In genomic region chr10:96806579-96806978, GRCm38 (mm10) we compare ENCODE assay signal across 26 mouse cellular contexts.
DNase-seq lines count a peak whose midpoint lies in the region; ATAC-seq and TF ChIP-seq lines count a peak whose summit lies in the region.
"Had no signal": no experiment of that assay in that cellular context is flagged by ENCODE, and none has a peak within 500 bp of the region (broad histone marks: within the 10 kb centered on the region; RNA-seq: fewer than 3 reads in every experiment).

No protein-coding gene starts in this region.

- ATAC-seq in lung, postnatal 0 days = peak; percentile 12; the same call in 1 of the 2 replicates
- no peak for ATAC-seq in hindbrain, embryonic 14.5 days (ENCODE audit: low FRiP score)
- ATAC-seq in CD4-positive, CD25-positive, alpha-beta regulatory T cell, adult 4 months = no peak
- ATAC-seq: forebrain, embryonic 15.5 days; hindbrain, embryonic 16.5 days; intestine, embryonic 15.5 days had no signal

- TF ChIP-seq CTCF in lung, postnatal 0 days (IDR thresholded peaks at IDR 0.05) = no peak
- TF ChIP-seq CTCF in lung, adult 2 months (IDR thresholded peaks at IDR 0.05; ENCODE audit: insufficient read depth, low read length) = no peak

- H3K4me1 ChIP-seq in lung, postnatal 0 days (ENCODE audit: insufficient read depth, low read depth, low read length) = no peaks in the 10 kb centered on the region
- no peaks in the 10 kb centered on the region for H3K4me1 ChIP-seq in lung, adult 2 months (ENCODE audit: control insufficient read depth, insufficient read depth, low read length)
- H3K4me1 ChIP-seq in hindbrain, embryonic 14.5 days (replicated peaks; ENCODE audit: control insufficient read depth, insufficient read depth, low read length) = no peaks in the 10 kb centered on the region; the same call in 1 of the 2 replicates
- H3K4me1 ChIP-seq: embryonic facial prominence, embryonic 12.5 days; embryonic facial prominence, embryonic 15.5 days; forebrain, embryonic 15.5 days; heart, embryonic 10.5 days; heart, embryonic 13.5 days had no signal

- H3K9ac ChIP-seq in lung, postnatal 0 days (replicated peaks; ENCODE audit: low read depth) = no peak overlapping the region
- H3K9ac ChIP-seq in hindbrain, embryonic 14.5 days = no peak overlapping the region
- H3K9ac ChIP-seq: embryonic facial prominence, embryonic 12.5 days; embryonic facial prominence, embryonic 15.5 days; forebrain, embryonic 12.5 days; forebrain, embryonic 15.5 days; heart, embryonic 13.5 days; hindbrain, embryonic 12.5 days; intestine, embryonic 15.5 days had no signal

- TF ChIP-seq POLR2A in lung, adult 2 months (IDR thresholded peaks at IDR 0.05; ENCODE audit: borderline replicate concordance, extremely low read depth, low read depth, low read length) = no peak

- no peak overlapping the region for H3K27ac ChIP-seq in lung, postnatal 0 days (ENCODE audit: low read length)
- H3K27ac ChIP-seq in hindbrain, embryonic 14.5 days = no peak overlapping the region
- H3K27ac ChIP-seq: embryonic facial prominence, embryonic 12.5 days; embryonic facial prominence, embryonic 15.5 days; forebrain, embryonic 12.5 days; forebrain, embryonic 15.5 days; heart, adult 2 months; heart, embryonic 10.5 days; heart, embryonic 13.5 days; hindbrain, embryonic 12.5 days; intestine, embryonic 15.5 days had no signal

- H3K27me3 ChIP-seq in lung, postnatal 0 days (replicated peaks; ENCODE audit: insufficient read depth, low read length) = no peaks in the 10 kb centered on the region
- no peaks in the 10 kb centered on the region for H3K27me3 ChIP-seq in hindbrain, embryonic 14.5 days (ENCODE audit: control insufficient read depth, insufficient read depth, low read length)
- H3K27me3 ChIP-seq: embryonic facial prominence, embryonic 12.5 days; embryonic facial prominence, embryonic 15.5 days; forebrain, embryonic 12.5 days; forebrain, embryonic 15.5 days; heart, embryonic 13.5 days; hindbrain, embryonic 12.5 days; intestine, embryonic 15.5 days had no signal

- H3K36me3 ChIP-seq in lung, postnatal 0 days (ENCODE audit: insufficient read depth, low read length) = no peaks in the 10 kb centered on the region
- no peaks in the 10 kb centered on the region for H3K36me3 ChIP-seq in hindbrain, embryonic 14.5 days (replicated peaks; ENCODE audit: control insufficient read depth, insufficient read depth)
- H3K36me3 ChIP-seq: embryonic facial prominence, embryonic 12.5 days; embryonic facial prominence, embryonic 15.5 days; forebrain, embryonic 12.5 days; forebrain, embryonic 15.5 days; heart, embryonic 10.5 days; heart, embryonic 13.5 days; hindbrain, embryonic 12.5 days; intestine, embryonic 15.5 days had no signal

- DNase-seq in lung, postnatal 0 days (ENCODE audit: low spot score) = no peak
- no peak for DNase-seq in lung, adult 2 months
- peak; percentile 77 for DNase-seq in Muller cell, postnatal 12 days (ENCODE audit: inconsistent ontology term)
- peak; percentile 52 for DNase-seq in adipocyte (ENCODE audit: low spot score)
- DNase-seq in spleen, adult 18-20 months = no peak
- no peak for DNase-seq in hindbrain, embryonic 14.5 days (ENCODE audit: low spot score)
- DNase-seq: adrenal gland, postnatal 10 days; adrenal gland, postnatal 36 days; cerebellum, adult 18-20 months; cerebellum, adult 9-10 months; cerebellum, postnatal 14 days; gastrocnemius, postnatal 25 days; heart, adult 2 months; heart, postnatal 14 days; kidney, adult 18-20 months had no signal

- TF ChIP-seq EP300 in lung, postnatal 0 days (IDR thresholded peaks at IDR 0.05) = no peak

- H3K4me3 ChIP-seq in lung, postnatal 0 days (ENCODE audit: low read depth, low read length) = no peak overlapping the region
- no peak overlapping the region for H3K4me3 ChIP-seq in lung, adult 2 months (replicated peaks; ENCODE audit: extremely low read depth, low read depth, low read length)
- no peak overlapping the region for H3K4me3 ChIP-seq in hindbrain, embryonic 14.5 days (replicated peaks; ENCODE audit: low read length)
- H3K4me3 ChIP-seq: embryonic facial prominence, embryonic 12.5 days; embryonic facial prominence, embryonic 15.5 days; erythroblast, embryonic 14.5 days; forebrain, embryonic 12.5 days; forebrain, embryonic 15.5 days; heart, adult 2 months; heart, embryonic 10.5 days; heart, embryonic 13.5 days; hindbrain, embryonic 12.5 days; intestine, embryonic 15.5 days had no signal

- WGBS in lung, postnatal 0 days = 54% methylated on average over 5 of the region's 7 CpGs
- 61% methylated on average over 6 of the region's 7 CpGs for WGBS in lung, adult 2 months
- WGBS in hindbrain, embryonic 14.5 days = 58% methylated on average over 7 of the region's 7 CpGs

- no peaks in the 10 kb centered on the region for H3K9me3 ChIP-seq in lung, postnatal 0 days (ENCODE audit: low read length)
- no peaks in the 10 kb centered on the region for H3K9me3 ChIP-seq in hindbrain, embryonic 14.5 days (ENCODE audit: control insufficient read depth, low read length)
- H3K9me3 ChIP-seq: embryonic facial prominence, embryonic 12.5 days; embryonic facial prominence, embryonic 15.5 days; forebrain, embryonic 12.5 days; forebrain, embryonic 15.5 days; heart, embryonic 10.5 days; heart, embryonic 13.5 days; hindbrain, embryonic 12.5 days; intestine, embryonic 15.5 days had no signal

- H3K4me2 ChIP-seq in lung, postnatal 0 days (replicated peaks; ENCODE audit: low read depth, low read length) = no peak overlapping the region
- no peak overlapping the region for H3K4me2 ChIP-seq in hindbrain, embryonic 14.5 days (replicated peaks)
- H3K4me2 ChIP-seq: embryonic facial prominence, embryonic 12.5 days; embryonic facial prominence, embryonic 15.5 days; forebrain, embryonic 12.5 days; forebrain, embryonic 15.5 days; heart, embryonic 13.5 days; hindbrain, embryonic 12.5 days; intestine, embryonic 15.5 days had no signal

Comparison
In these comparisons a context has a peak if more than half of its experiments do, and no peak if none do; other contexts are left out.
1. DNase-seq: peak in Muller cell, postnatal 12 days (single experiment) and adipocyte (single experiment); none in lung, postnatal 0 days (single experiment), lung, adult 2 months (single experiment), spleen, adult 18-20 months (0 of 2) and hindbrain, embryonic 14.5 days (single experiment).